Mouse (Mus musculus): ENCODE results near the gene Shld1. TPM values are rescaled to one million over a fixed set of nuclear protein-coding genes. Genes with fewer than 3 reads are reported as not detected.

Shld1 gene
- total and polyA plus RNA-seq, 2 experiments from 2014 or later: 17.3 to 20.6 TPM

DNA sequence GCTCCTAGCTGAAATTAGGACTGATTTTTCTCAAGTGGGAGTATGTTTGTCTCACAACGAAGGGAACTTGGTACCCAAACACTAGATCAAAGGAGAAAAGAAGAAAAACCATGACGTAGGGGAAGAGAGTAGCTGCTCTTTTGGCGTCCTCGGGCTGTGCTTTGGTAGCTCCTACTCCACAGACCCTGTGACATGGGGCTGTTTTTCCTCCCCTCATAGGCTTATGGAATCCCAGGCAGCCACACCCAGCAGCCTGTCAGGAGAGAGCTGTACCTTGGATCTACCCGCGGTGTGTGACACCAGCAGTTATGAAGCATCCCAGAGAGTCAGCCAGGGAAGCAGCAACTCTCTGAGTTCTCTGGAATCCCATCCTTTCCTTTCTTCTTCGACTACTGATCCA, 5.0 kb downstream of the Shld1 start:
- ATAC-seq: no peak

DNA sequence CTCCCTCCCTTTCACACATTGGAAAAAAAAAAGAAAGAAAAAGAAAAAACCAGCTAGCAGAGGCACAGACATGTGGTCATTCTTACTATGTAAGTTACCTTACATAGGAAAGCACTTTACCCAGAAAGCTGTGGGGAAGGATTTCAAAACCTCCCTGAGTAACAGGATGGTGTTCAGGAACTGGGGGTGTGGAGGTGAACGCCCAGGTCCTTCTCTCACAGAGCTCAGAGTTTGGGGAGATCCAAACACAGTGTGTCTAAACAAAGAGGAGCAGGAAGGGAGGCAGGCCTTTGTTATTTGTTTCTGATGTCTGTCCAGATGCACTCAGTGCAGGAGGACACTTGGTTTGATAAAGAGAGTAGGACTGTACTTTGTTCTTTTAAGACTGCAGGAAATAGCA, 5.6 kb downstream of the Shld1 start:
- H3K9ac ChIP-seq: no peak overlapping the region
- no peak for TF ChIP-seq CTCF (IDR thresholded peaks at IDR 0.05; ENCODE audit: low read depth)
- H3K27me3 ChIP-seq (ENCODE audit: insufficient read depth, low read length): no peaks in the 10 kb centered on the region
- no peaks in the 10 kb centered on the region for H3K4me1 ChIP-seq (ENCODE audit: insufficient read depth)
- 63% methylated on average over 1 of the region's 1 CpGs for WGBS
- H3K4me2 ChIP-seq (ENCODE audit: low read depth): no peak overlapping the region
- H3K36me3 ChIP-seq (ENCODE audit: insufficient read depth): peaks cover 4% of the 10 kb centered on the region
- H3K9me3 ChIP-seq (ENCODE audit: low read length): no peaks in the 10 kb centered on the region
- no peak overlapping the region for H3K4me3 ChIP-seq (ENCODE audit: low read depth, low read length)
- ATAC-seq (no peak), DNase-seq (no peak)
- H3K27ac ChIP-seq (ENCODE audit: low read depth, low read length): no peak overlapping the region

More for the DNA sequence above, 5.0 kb downstream of the Shld1 start:
- WGBS: 70% methylated on average over 7 of the region's 7 CpGs
- Histone ChIP-seq H3K27ac (ENCODE audit: low read depth, low read length) (no peak overlapping the region), H3K9ac (no peak overlapping the region), H3K9me3 (ENCODE audit: low read length) (no peaks in the 10 kb centered on the region), H3K4me3 (ENCODE audit: low read depth, low read length) (no peak overlapping the region), H3K27me3 (ENCODE audit: insufficient read depth, low read length) (no peaks in the 10 kb centered on the region), H3K4me1 (ENCODE audit: insufficient read depth) (no peaks in the 10 kb centered on the region), H3K4me2 (ENCODE audit: low read depth) (no peak overlapping the region), H3K36me3 (ENCODE audit: insufficient read depth) (peaks cover 4% of the 10 kb centered on the region; the same call in 1 of the 2 replicates)
- no peak for DNase-seq
- no peak for TF ChIP-seq CTCF (IDR thresholded peaks at IDR 0.05; ENCODE audit: low read depth)

DNA sequence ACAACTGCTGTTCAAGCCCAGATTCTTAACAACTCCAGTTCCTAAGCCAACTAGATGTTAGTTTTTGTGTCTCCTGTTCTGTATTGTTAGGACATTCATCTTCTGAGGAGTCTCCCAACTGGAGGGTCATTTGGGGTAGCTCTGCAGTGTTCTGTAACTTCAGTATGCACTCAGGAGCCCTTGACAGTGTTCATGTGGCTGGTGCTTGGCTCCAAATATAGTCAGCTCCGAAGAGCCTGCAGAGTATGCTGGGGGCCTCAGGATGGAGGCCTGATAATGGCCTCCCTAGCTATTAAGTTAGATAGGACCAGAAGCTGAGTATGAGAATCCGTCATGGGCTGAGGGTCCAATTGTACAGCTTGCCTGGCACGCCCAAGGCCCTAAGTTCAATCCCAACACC, 7.2 kb downstream of the Shld1 start:
- ATAC-seq (no peak), DNase-seq (no peak)
- H3K27me3 ChIP-seq (ENCODE audit: insufficient read depth, low read length): no peaks in the 10 kb centered on the region
- no peak overlapping the region for H3K9ac ChIP-seq
- H3K27ac ChIP-seq (ENCODE audit: low read depth, low read length): no peak overlapping the region
- no peak for TF ChIP-seq CTCF (IDR thresholded peaks at IDR 0.05; ENCODE audit: low read depth)
- no peaks in the 10 kb centered on the region for H3K4me1 ChIP-seq (ENCODE audit: insufficient read depth)
- H3K36me3 ChIP-seq (ENCODE audit: insufficient read depth): peaks cover 4% of the 10 kb centered on the region
- no peak overlapping the region for H3K4me2 ChIP-seq (ENCODE audit: low read depth)
- H3K4me3 ChIP-seq (ENCODE audit: low read depth, low read length): no peak overlapping the region
- 90% methylated on average over 3 of the region's 3 CpGs for WGBS
- no peaks in the 10 kb centered on the region for H3K9me3 ChIP-seq (ENCODE audit: low read length)

DNA sequence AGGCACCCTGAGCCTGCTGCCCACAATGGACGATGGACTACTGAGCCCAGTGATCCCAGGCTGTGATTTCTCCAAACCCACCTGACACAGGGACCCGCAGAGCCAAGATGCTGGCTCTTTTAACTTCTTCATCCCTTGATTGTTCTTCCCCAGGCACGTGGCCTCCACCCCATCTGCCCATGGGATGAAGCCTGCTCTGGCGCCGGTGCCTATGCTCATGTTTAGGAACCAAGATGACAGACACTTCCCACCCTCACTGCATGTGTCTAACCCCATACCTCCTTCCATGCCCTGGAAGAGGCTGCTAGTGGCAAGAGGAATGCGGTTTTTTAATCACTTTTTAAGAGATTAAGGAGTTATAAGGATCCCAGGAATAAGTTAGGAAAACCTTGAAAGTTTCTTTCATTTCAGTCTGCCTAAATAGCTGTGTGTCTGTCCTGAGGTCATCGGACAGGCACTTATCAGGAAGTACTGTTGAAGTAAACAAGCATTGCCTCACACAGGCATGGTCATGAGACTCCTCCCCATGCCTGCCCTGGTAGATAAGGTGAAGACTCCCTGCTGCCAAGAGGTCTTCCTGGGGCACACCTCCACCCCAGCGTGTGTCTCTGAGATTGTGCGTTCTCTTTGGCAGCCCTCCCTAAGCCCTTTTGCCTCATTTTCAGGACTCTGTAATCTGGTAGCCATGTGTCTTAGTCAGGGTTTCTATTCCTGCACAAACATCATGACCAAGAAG, 8.8 kb downstream of the Shld1 start:
- WGBS: 85% methylated on average over 9 of the region's 9 CpGs
- no peaks in the 10 kb centered on the region for H3K9me3 ChIP-seq (ENCODE audit: low read length)
- DNase-seq (no peak), ATAC-seq (no peak)
- no peak for TF ChIP-seq CTCF (IDR thresholded peaks at IDR 0.05; ENCODE audit: low read depth)
- no peaks in the 10 kb centered on the region for H3K27me3 ChIP-seq (ENCODE audit: insufficient read depth, low read length)
- no peak overlapping the region for H3K4me3 ChIP-seq (ENCODE audit: low read depth, low read length)
- H3K4me2 ChIP-seq (ENCODE audit: low read depth): no peak overlapping the region
- no peaks in the 10 kb centered on the region for H3K4me1 ChIP-seq (ENCODE audit: insufficient read depth)
- H3K27ac ChIP-seq (ENCODE audit: low read depth, low read length): no peak overlapping the region
- H3K36me3 ChIP-seq (ENCODE audit: insufficient read depth): peaks cover 4% of the 10 kb centered on the region
- H3K9ac ChIP-seq: no peak overlapping the region

DNA sequence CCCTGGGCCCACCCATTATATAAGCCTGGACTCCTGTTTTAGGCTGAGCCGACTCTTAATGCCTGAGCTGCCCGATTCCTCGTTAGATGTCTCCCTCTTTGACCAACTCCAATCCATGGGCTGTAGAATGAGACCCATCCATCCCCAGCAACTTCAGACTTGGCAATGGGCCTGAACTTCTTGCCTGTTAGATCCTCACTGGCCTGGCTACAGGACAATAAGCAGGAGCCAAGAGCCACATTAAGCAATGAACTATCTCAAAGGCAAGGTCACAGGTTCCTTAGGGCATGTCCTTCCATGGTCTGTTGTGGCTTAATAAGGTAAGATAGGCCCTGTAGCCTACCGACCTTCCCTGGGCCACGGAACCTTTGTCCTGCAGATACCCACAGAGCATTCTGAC, 9.8 kb downstream of the Shld1 start:
- no peak overlapping the region for H3K9ac ChIP-seq
- H3K27me3 ChIP-seq (ENCODE audit: insufficient read depth, low read length): no peaks in the 10 kb centered on the region
- DNase-seq (no peak), ATAC-seq (no peak)
- H3K36me3 ChIP-seq (ENCODE audit: insufficient read depth): peaks cover 4% of the 10 kb centered on the region
- no peaks in the 10 kb centered on the region for H3K9me3 ChIP-seq (ENCODE audit: low read length)
- TF ChIP-seq CTCF (IDR thresholded peaks at IDR 0.05; ENCODE audit: low read depth): no peak
- WGBS: 86% methylated on average over 5 of the region's 5 CpGs
- no peak overlapping the region for H3K4me2 ChIP-seq (ENCODE audit: low read depth)
- no peak overlapping the region for H3K27ac ChIP-seq (ENCODE audit: low read depth, low read length)
- H3K4me3 ChIP-seq (ENCODE audit: low read depth, low read length): no peak overlapping the region
- H3K4me1 ChIP-seq (ENCODE audit: insufficient read depth): no peaks in the 10 kb centered on the region

DNA sequence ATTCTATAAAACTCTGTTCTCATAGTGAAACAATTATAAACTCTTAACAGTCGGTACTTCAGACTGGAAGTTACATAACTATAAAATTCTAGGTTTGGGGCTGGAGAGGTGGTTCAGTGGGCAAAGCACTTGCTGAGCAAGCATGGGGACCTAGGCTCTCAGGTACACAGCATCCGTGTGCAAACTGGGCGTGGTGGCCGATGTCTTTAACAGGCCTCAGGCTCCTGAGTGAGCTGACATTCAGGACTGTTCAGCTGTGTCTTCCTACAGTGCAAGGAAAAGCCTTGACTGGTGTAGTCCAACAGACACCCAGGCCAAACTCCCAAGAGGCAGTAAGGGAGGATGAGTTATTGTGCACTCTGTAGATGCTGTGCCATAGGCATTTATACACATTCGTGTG, 10.5 kb downstream of the Shld1 start:
- DNase-seq (no peak), ATAC-seq (no peak)
- WGBS: 91% methylated on average over 5 of the region's 5 CpGs
- no peak overlapping the region for H3K9ac ChIP-seq
- no peak overlapping the region for H3K4me3 ChIP-seq (ENCODE audit: low read depth, low read length)
- H3K27me3 ChIP-seq (ENCODE audit: insufficient read depth, low read length): no peaks in the 10 kb centered on the region
- H3K36me3 ChIP-seq (ENCODE audit: insufficient read depth): peaks cover 4% of the 10 kb centered on the region
- H3K4me2 ChIP-seq (ENCODE audit: low read depth): no peak overlapping the region
- no peaks in the 10 kb centered on the region for H3K9me3 ChIP-seq (ENCODE audit: low read length)
- TF ChIP-seq CTCF (IDR thresholded peaks at IDR 0.05; ENCODE audit: low read depth): no peak
- no peak overlapping the region for H3K27ac ChIP-seq (ENCODE audit: low read depth, low read length)
- no peaks in the 10 kb centered on the region for H3K4me1 ChIP-seq (ENCODE audit: insufficient read depth)

DNA sequence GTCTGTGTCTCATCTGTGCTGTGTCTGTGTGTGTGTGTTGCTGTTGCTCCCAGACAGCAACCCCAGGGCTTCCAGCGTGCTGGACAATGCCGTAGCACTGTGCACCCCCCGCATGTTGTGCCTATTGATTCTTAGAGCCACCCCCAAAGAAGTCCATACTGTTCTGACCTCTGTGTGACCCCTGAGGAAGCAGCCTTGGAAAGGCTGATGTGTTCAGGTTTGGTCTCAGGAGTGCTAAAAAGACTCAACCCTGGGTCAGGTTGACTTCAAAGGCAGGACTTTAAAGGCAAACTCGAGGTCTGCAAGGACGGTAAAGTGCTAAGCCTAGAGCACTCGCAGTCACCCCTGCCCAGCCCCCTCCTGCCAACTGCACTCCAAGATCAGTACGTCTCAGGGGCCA, 11.0 kb downstream of the Shld1 start:
- no peak overlapping the region for H3K27ac ChIP-seq (ENCODE audit: low read depth, low read length)
- no peaks in the 10 kb centered on the region for H3K9me3 ChIP-seq (ENCODE audit: low read length)
- peaks cover 4% of the 10 kb centered on the region for H3K36me3 ChIP-seq (ENCODE audit: insufficient read depth)
- WGBS: 75% methylated on average over 7 of the region's 7 CpGs
- H3K4me3 ChIP-seq (ENCODE audit: low read depth, low read length): no peak overlapping the region
- no peak overlapping the region for H3K4me2 ChIP-seq (ENCODE audit: low read depth)
- no peak for ATAC-seq
- no peak overlapping the region for H3K9ac ChIP-seq
- DNase-seq: no peak
- H3K27me3 ChIP-seq (ENCODE audit: insufficient read depth, low read length): no peaks in the 10 kb centered on the region
- no peaks in the 10 kb centered on the region for H3K4me1 ChIP-seq (ENCODE audit: insufficient read depth)
- TF ChIP-seq CTCF (IDR thresholded peaks at IDR 0.05; ENCODE audit: low read depth): no peak
